Mouse (Mus musculus) MEL (cell line): ENCODE data around the gene Rexo1.

ENCODE experiments used
- CHD1 ChIP-seq: IDR thresholded peaks from 2 replicates; pipeline ENCODE4 v1.6.1; 2012; ENCODE audit warnings: low read depth, mild to moderate bottlenecking, inconsistent platforms, low read length, improper control_type of control experiment
- CTCF ChIP-seq, 3 experiments: IDR thresholded peaks in 2 of 3; conservative IDR thresholded peaks in 1 of 3; 2 replicates each; pipeline ENCODE4 v1.5.1; 2011 to 2012; ENCODE audit warnings: low read length in 3 of 3, low read depth in 2 of 3, mild to moderate bottlenecking in 2 of 3, improper control_type of control experiment in 1 of 3, inconsistent platforms in 1 of 3, mixed read lengths in 1 of 3, moderate library complexity in 1 of 3; ENCODE audit not compliant: control insufficient read depth in 1 of 3, insufficient read depth in 1 of 3, poor library complexity in 1 of 3, severe bottlenecking in 1 of 3
- EP300 ChIP-seq, 2 experiments: IDR thresholded peaks; 2 replicates each; pipeline ENCODE4 v1.6.1; 2011; ENCODE audit warnings: improper control_type of control experiment in 2 of 2, low read length in 2 of 2, low read depth in 1 of 2, mild to moderate bottlenecking in 1 of 2
- ETS1 ChIP-seq: IDR thresholded peaks from 2 replicates; pipeline ENCODE4 v1.6.1; 2012; ENCODE audit warnings: low read depth, mild to moderate bottlenecking, inconsistent platforms, low read length, improper control_type of control experiment, moderate library complexity
- HCFC1 ChIP-seq: IDR thresholded peaks from 2 replicates; pipeline ENCODE4 v1.6.1; 2012; ENCODE audit warnings: low read depth, mild to moderate bottlenecking, inconsistent platforms, low read length, improper control_type of control experiment, moderate library complexity
- NELFE ChIP-seq: IDR thresholded peaks from 2 replicates; pipeline ENCODE4 v1.6.1; 2011; ENCODE audit warnings: low read depth, low read length, improper control_type of control experiment
- POLR2A ChIP-seq, 2 experiments: IDR thresholded peaks; 2 replicates each; pipeline ENCODE4 v1.6.1; 2011 to 2012; ENCODE audit warnings: low read length in 2 of 2, mild to moderate bottlenecking in 2 of 2, control low read depth in 1 of 2, improper control_type of control experiment in 1 of 2, low read depth in 1 of 2, moderate library complexity in 1 of 2; ENCODE audit not compliant: control insufficient read depth in 1 of 2, insufficient read depth in 1 of 2, poor library complexity in 1 of 2
- RCOR1 ChIP-seq: IDR thresholded peaks from 2 replicates; pipeline ENCODE4 v1.6.1; 2012; ENCODE audit warnings: low read depth, mild to moderate bottlenecking, inconsistent platforms, low read length, improper control_type of control experiment
- SMC3 ChIP-seq: IDR thresholded peaks from 2 replicates; pipeline ENCODE4 v1.6.1; 2011; ENCODE audit warnings: low read depth, low read length, improper control_type of control experiment
- TCF12 ChIP-seq: IDR thresholded peaks from 2 replicates; pipeline ENCODE4 v1.6.1; 2014; ENCODE audit warnings: low read depth, mild to moderate bottlenecking, inconsistent platforms, low read length, improper control_type of control experiment, moderate library complexity
- UBTF ChIP-seq: IDR thresholded peaks from 2 replicates; pipeline ENCODE4 v1.6.1; 2012; ENCODE audit warnings: low read depth, mild to moderate bottlenecking, inconsistent platforms, low read length, improper control_type of control experiment, moderate library complexity, borderline replicate concordance; ENCODE audit not compliant: insufficient read depth
- USF1 ChIP-seq: IDR thresholded peaks from 2 replicates; pipeline ENCODE4 v1.6.1; 2014; ENCODE audit warnings: low read depth, mild to moderate bottlenecking, inconsistent platforms, low read length, improper control_type of control experiment, moderate library complexity
- ZKSCAN1 ChIP-seq: IDR thresholded peaks from 2 replicates; pipeline ENCODE4 v1.6.1; 2012; ENCODE audit warnings: low read depth, mild to moderate bottlenecking, inconsistent platforms, low read length, improper control_type of control experiment, moderate library complexity

DNA sequence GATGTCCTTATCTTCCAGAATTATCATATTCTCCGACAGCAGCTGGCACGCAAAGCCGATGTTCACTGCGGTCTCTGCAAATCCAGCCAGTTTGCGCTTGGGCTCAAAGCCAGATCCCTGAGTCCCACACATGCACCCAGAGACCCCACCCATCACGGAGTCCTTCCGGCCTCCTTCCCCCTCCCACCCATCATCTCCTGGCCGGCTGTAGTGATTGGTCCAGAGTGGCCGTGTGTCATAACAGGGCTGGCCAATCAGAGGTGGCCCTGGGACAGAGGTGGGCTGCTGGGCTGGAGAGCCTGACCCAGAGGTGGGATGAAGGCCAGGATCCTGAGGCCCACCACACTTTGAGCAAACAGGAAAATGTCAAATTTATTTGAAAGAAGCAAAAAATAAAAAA is 35.2 kb downstream of the Rexo1 start:
- TF ChIP-seq TCF12 (no peak), CHD1 (no peak), ZKSCAN1 (no peak), ETS1 (no peak), EP300 (IDR thresholded peaks at IDR 0.05; ENCODE audit: low read depth in 1 of 2, low read length in 2 of 2) (no peak), UBTF (no peak), HCFC1 (no peak), POLR2A (IDR thresholded peaks at IDR 0.05; ENCODE audit: control insufficient read depth in 1 of 2, insufficient read depth in 1 of 2, low read depth in 1 of 2, low read length in 2 of 2, poor library complexity in 1 of 2) (no peak), USF1 (no peak), SMC3 (no peak), CTCF (IDR thresholded peaks at IDR 0.05 in 2 of 3, conservative IDR thresholded peaks at IDR 0.05 in 1 of 3; ENCODE audit: control insufficient read depth in 1 of 3, insufficient read depth in 1 of 3, low read depth in 2 of 3, low read length in 3 of 3, poor library complexity in 1 of 3, severe bottlenecking in 1 of 3) (no peak), RCOR1 (no peak), NELFE (no peak)
